Mouse (Mus musculus) frontal cortex, postnatal 25 days (tissue): Measurements from ENCODE around the gene Med11.
"Not testable (repeated sequence)": the region's sequence is repeated elsewhere in the genome, so short reads cannot be mapped to it uniquely, and the experiment has no call there.

Source experiments
- DNase-seq, 2 experiments: peaks; one replicate each; pipeline ENCODE4 v3.0.0; 2022; ENCODE audit warnings: low spot score in 2 of 2

The Med11 gene

DNA sequence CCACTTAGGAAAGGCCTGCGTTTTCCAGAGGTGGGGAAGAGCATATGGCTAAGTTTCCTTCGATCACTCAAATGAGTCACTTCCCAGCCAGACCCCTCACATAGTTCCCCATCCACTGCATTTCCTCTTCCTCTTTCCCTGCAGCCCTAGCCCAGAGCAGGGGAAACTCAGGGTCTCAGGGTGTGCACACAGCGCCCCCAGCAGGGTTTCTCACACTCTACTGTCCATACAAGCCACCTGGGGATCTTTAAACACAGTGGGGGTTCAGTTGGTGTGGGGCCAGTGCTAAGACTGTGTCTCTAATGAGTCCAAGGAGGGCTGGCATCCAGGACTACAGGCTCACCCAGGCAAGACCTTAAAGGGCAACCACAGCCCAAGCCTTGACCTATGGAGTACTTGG lies 5.0 kb upstream of the Med11 start:
- no peak for DNase-seq

- DNase-seq, result no peak
Observed at GRCm38 (mm10) chr11:70447373-70447772, 4.3 kb upstream of the Med11 start.

DNA sequence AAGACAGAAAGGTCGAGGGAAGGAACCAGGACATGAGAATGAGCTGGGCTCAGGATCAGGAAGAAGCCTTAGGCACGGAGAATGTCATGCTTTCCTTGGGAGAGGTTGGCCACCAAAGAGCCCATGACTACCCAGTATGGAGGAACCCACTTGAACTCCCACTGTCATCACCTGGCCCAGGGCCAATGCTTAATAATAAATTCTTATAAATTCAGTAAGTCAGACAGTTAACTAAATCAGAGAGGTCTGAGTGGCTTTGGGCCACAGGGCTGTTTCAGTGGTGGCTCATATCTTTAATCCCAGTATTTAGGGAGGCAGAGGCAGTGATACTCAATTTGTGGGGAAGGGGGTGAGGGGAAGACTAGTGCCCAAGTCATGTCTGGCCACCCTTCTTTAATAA lies 793 bp upstream of the Med11 start:
- DNase-seq, result no peak

GRCm38 (mm10) chr11:70453261-70454044 lies 1.7 kb downstream of the Med11 start:
- no peak for DNase-seq

GRCm38 (mm10) chr11:70458688-70459600 lies 7.2 kb downstream of the Med11 start, which contains the start of gene Zmynd15:
TSS of gene Zmynd15 (plus strand) at chr11:70459433.
- DNase-seq, result no peak

GRCm38 (mm10) chr11:70459601-70460101 lies 7.9 kb downstream of the Med11 start, which contains the start of gene Cxcl16:
TSS of gene Cxcl16 (minus strand) at chr11:70459984.
- DNase-seq, result no peak

GRCm38 (mm10) chr11:70463970-70464369 lies 12.3 kb downstream of the Med11 start:
- DNase-seq, result no peak

GRCm38 (mm10) chr11:70465211-70465610 lies 13.5 kb downstream of the Med11 start:
- no peak for DNase-seq

DNA sequence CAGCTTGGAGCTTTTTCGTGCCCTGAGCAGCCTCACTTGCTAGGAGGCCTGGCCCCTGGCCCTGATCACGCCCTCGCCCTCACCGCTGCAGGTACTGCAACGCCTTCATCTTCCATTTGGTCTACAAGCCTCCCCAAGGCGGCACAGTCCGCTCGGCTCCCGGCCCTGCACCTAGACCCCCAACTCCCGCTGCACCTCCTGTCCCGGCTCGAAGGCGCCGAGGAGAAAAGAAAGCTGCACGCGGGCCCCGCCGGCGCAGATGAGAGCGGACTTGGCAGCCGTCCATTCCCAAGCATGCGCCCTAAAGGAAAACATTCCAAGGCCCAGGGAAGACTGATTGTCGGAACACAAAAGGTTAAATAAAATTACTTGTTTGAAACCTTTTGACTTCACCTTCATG lies 14.1 kb downstream of the Med11 start:
- no peak for DNase-seq

GRCm38 (mm10) chr11:70467902-70468619 lies 16.3 kb downstream of the Med11 start:
- DNase-seq, result no peak

GRCm38 (mm10) chr11:70469764-70470163 lies 18.0 kb downstream of the Med11 start:
- no peak for DNase-seq

GRCm38 (mm10) chr11:70472716-70473115 lies 21.0 kb downstream of the Med11 start:
- DNase-seq, result no peak

DNA sequence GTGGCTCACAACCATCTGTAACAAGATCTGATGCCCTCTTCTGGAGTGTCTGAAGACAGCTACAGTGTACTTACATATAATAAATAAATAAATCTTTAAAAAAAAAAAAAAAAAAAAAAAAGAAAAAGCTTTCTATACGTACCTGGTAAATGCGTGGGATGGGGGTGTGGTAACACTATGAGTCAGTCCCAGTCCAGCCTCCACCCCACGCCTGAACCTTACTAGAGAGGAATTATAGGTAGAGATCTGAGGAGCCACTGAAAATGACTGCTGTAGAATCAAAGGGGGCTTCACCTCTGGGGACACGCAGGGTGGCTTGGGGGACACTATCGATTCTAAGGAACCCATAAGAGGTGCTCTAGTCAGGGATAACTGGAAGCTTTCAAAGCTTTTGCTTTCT lies 21.6 kb downstream of the Med11 start:
- not testable (repeated sequence) for DNase-seq

DNA sequence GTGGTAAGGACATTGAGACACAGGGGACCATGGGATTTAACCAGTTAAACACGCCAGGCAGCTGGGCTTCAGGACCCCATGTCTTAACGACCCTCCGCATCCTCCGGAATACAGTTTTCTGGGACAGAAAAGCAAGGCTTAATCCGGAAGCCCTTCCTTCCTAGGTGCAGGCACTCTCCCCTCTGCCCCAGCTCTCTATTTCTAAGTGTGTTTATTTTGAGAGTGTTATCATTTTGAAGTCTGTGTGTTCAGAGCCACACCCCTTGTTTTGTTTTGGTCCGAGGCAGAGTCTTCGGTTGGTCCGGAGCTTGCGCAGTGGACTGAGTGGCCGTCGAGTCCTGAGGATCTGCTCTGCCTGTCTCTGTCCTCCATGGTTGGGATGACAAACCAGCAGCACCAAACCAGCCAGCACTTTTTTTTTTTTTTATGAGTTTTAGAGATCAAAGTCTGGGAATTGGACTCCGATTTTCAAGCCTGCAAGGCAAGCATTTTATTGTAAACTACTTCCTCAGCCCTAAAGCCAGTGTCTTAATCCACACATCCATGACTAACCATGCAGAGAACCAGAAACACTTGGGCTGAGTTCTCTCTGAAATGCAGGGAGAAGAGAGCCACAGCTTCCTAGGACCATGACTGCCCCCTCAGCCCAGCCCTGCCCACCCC lies 23.3 kb downstream of the Med11 start:
- no peak for DNase-seq

DNA sequence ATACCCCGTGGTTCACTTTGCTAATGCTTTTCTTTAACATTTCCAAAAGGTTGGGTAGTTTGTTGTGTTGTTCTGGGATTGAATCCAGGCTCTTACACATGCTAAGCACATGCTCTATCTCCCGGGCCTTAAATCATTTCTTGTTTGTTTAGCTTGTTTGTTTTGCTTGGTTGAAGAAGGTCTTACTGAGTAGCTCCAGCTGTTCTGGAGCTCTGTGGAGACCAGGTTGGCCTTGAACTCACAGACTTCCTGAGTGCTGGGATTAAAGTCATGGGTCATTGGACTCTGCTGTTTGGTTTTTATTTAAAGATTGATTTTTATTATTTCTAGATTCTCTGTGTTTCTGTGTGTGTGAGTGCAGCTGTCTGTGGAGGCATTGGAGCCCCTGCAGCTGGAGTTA lies 33.8 kb downstream of the Med11 start:
- no peak for DNase-seq

DNA sequence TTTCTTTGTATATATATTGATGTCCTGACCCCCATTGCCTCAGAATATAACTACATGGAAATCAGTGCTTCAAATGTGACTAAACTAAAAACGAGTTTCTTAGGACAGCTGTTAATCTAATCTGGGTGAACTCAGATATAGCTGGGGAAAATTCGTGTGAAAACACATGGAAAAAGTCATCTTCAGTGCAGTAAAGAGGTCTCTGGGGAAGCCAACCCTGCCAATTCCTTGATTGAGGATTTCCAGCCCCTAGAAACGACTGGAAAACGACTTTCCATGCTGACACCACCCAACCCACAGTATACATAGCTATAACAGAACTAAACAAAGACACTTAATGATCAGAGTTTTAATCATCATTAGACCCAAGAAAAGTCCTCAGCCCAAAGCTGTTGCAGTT lies 36.1 kb downstream of the Med11 start:
- no peak for DNase-seq

DNA sequence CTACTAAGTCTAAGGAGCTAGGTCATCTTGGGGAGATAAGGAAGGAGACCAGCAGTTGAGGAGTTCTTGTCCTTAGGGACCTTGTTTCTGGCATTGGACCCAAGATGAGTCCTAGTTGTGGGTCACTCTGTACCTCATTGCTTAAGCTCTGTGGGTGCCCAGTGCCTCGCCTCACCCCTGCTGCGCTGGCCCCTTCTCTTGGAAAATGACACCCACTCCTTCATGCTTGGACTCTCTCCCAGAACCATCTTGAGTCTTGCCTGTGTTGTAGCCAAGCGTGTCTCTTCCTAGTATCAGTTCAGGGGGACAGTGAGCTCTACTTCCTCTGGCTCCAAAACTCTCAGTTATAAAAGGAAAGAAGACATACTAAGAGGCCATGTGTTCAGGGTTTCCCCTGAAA lies 37.4 kb downstream of the Med11 start:
- no peak for DNase-seq

DNA sequence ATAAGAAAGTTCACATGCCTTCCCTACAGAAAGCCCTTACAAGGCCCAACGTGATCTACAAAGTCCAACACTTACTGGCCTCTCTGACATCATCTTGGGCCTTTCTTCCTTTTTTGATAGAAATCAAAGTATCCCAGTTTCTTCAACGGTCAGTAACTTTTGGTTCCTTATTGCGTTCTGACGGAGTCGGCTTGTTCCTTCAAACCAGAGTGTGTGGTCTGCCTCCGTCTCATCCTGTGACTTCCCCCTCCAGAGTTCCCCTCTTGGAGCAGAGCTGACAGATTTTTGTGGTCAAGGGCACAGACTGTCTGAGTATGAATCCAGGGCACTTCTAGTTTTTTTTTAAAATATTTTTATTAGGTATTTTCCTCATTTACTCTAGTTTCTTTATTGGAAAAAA lies 38.0 kb downstream of the Med11 start:
- DNase-seq, result no peak

- no peak for DNase-seq
Observed at GRCm38 (mm10) chr11:70499566-70500475, 48.1 kb downstream of the Med11 start.

- no peak for DNase-seq
Observed at GRCm38 (mm10) chr11:70500476-70500812, 48.7 kb downstream of the Med11 start.
